Mouse (Mus musculus) cerebellum, adult 2 months (tissue): ENCODE results near the gene Birc5.

Experiments
- CTCF ChIP-seq: fragments of 200-500 bp; IDR thresholded peaks from 2 replicates; pipeline ENCODE4 v1.5.1; 2011; ENCODE audit warnings: low read depth, mild to moderate bottlenecking, control low read depth, low read length, moderate library complexity, borderline replicate concordance; ENCODE audit not compliant: insufficient read depth
- POLR2A ChIP-seq: fragments of 200-500 bp; IDR thresholded peaks from 2 replicates; pipeline ENCODE4 v1.6.1; 2011; ENCODE audit warnings: low read length, control low read depth, borderline replicate concordance; ENCODE audit not compliant: insufficient read depth

GRCm38 (mm10) chr11:117888853-117889822 is 40.1 kb downstream of the Birc5 start:
- TF ChIP-seq CTCF (no peak), POLR2A (no peak)
